Mouse (Mus musculus) forebrain, embryonic 15.5 days (tissue): Measurements from ENCODE around the gene Gm32742. TPM values are rescaled to one million over a fixed set of nuclear protein-coding genes. Genes with fewer than 3 reads are reported as not detected.

Experiments
- ATAC-seq: fragments of 200-750 bp; cut with Nextera tagmentation; replicated peaks from 2 replicates; pipeline ENCODE4 v1.8.0; 2017; ENCODE audit warnings: mild to moderate bottlenecking, moderate TSS enrichment, moderate library complexity
- H3K27ac ChIP-seq: fragments of 300-500 bp; sonication (generic); replicated peaks from 2 replicates; pipeline ENCODE4 v1.5.1; 2015; ENCODE audit warnings: mild to moderate bottlenecking, inconsistent platforms
- H3K27me3 ChIP-seq: fragments of 300-500 bp; sonication (generic); 2 replicates; pipeline ENCODE4 v1.6.1; 2015; ENCODE audit warnings: inconsistent platforms
- H3K36me3 ChIP-seq: fragments of 300-500 bp; sonication (generic); 2 replicates; pipeline ENCODE4 v1.6.1; 2015; ENCODE audit warnings: mild to moderate bottlenecking, inconsistent platforms
- H3K4me1 ChIP-seq: fragments of 300-500 bp; sonication (generic); 2 replicates; pipeline ENCODE4 v1.6.1; 2015; ENCODE audit warnings: inconsistent platforms
- H3K4me2 ChIP-seq: fragments of 300-500 bp; sonication (generic); replicated peaks from 2 replicates; pipeline ENCODE4 v1.6.1; 2015; ENCODE audit warnings: mild to moderate bottlenecking, inconsistent platforms
- H3K4me3 ChIP-seq: fragments of 300-500 bp; sonication (generic); 2 replicates; pipeline ENCODE4 v1.5.1; 2015; ENCODE audit warnings: mild to moderate bottlenecking, inconsistent platforms
- H3K9ac ChIP-seq: fragments of 300-500 bp; sonication (generic); replicated peaks from 2 replicates; pipeline ENCODE4 v1.6.1; 2015; ENCODE audit warnings: mild to moderate bottlenecking, inconsistent platforms
- H3K9me3 ChIP-seq: fragments of 300-500 bp; sonication (generic); 2 replicates; pipeline ENCODE4 v1.6.1; 2016; ENCODE audit warnings: inconsistent platforms
- WGBS: fragments of 180-500 bp; shearing (Covaris S2); methylation state at CpG from one replicate; pipeline ENCODE4 v1.1.7; 2015; ENCODE audit warnings: mixed read lengths; 5-methylcytosine and 5-hydroxymethylcytosine counted together
- polyA plus RNA-seq: library from polyadenylated mRNA; unstranded; fragments of >200 nt; fragmentation: Nextera tagmentation; extraction: Ambion mirVana; gene quantifications from 2 replicates; pipeline ENCODE4 v1.2.1, GENCODE M21; 2015

Gm32742 gene
- 0.04 TPM in 1 of 2 replicates, not detected in the other for polyA plus RNA-seq

GRCm38 (mm10) chr9:51165312-51166180 is at the start of gene Gm32742:
Gene Gm32742 (minus strand): TSS chr9:51165517.
- H3K27ac ChIP-seq = no peak within 1 kb of the TSS
- no peak within 1 kb of the TSS for H3K4me3 ChIP-seq
- H3K9me3 ChIP-seq = no peaks in the 10 kb centered on the region
- 47% methylated on average over 6 of the region's 6 CpGs for WGBS
- ATAC-seq = no peak
- no peak within 1 kb of the TSS for H3K4me2 ChIP-seq
- H3K27me3 ChIP-seq = no peaks in the 10 kb centered on the region
- H3K4me1 ChIP-seq = 0 out of 2 replicates have a peak, but pooled peaks cover 3% of the 10 kb centered on the region
- H3K36me3 ChIP-seq = no peaks in the 10 kb centered on the region
- no peak within 1 kb of the TSS for H3K9ac ChIP-seq

GRCm38 (mm10) chr9:51213729-51214237 is 48.5 kb upstream of the Gm32742 start:
- Histone ChIP-seq H3K27me3 (no peaks in the 10 kb centered on the region), H3K9ac (no peak overlapping the region), H3K4me3 (no peak overlapping the region), H3K27ac (no peak overlapping the region), H3K4me1 (no peaks in the 10 kb centered on the region), H3K36me3 (no peaks in the 10 kb centered on the region), H3K9me3 (no peaks in the 10 kb centered on the region), H3K4me2 (no peak overlapping the region)
- 94% methylated on average over 6 of the region's 6 CpGs for WGBS
- ATAC-seq = no peak

DNA sequence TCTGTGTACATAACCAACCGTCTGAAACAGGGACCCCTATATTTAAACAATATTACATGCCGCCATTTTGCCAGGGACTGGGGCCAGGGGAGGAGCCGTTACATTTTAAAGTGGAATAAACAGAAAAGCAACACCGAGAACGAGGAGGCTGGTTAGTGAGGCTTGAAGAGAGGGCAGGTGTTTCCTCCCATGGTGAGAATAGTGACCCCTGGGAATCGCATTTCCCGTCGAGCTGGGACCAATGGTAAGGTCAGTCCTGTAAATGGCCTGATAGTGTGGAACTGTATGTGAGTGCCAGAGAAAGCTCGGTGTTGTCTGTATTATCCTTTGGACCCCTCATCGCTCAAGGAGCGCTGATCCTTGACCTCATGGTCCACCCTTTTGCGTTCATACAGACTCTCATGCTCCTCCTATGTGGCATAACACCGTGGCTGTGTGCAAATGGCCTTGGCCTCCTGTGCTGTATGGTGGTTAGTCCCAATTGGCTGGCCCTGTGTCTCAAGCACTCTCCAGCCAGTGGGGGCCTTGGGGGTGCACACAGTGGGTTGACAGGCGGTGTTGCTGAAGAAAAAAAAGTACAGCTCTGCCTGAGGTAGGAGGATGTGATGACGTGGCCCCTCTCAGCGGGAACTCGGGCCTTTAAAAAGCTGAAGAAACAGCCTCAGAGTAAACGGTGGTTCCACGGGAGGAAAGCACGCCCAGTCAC is 47.9 kb upstream of the Gm32742 start, which contains the start of gene Pou2af1:
Pou2af1 (plus strand) TSS at position 686 of the 706 bp plus-strand sequence.
- Histone ChIP-seq H3K9ac (no peak within 1 kb of the TSS), H3K27me3 (no peaks in the 10 kb centered on the region), H3K4me1 (0 out of 2 replicates have a peak, but pooled peaks cover 3% of the 10 kb centered on the region), H3K9me3 (no peaks in the 10 kb centered on the region), H3K27ac (no peak within 1 kb of the TSS), H3K36me3 (no peaks in the 10 kb centered on the region), H3K4me2 (no peak within 1 kb of the TSS), H3K4me3 (no peak within 1 kb of the TSS)
- ATAC-seq = no peak
- 84% methylated on average over 20 of the region's 20 CpGs for WGBS

DNA sequence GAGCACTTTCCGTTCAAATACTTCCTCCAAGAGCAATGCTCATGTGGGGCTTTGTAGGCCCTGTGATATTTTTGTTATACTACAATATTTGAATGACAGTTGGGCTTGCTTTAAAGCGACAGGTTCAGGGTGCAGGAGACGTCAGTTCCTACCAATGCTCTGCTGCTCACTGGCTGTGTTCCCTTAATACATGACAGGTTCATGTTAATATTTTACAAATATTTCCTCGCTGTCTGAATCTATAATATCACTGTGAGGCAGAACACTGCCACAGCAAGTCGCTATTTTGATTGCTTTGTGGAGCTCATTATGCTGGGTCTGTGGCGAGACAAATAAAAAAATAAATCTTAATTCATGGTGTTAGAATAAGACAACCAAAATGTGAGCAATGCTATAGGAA is 45.9 kb upstream of the Gm32742 start:
- Histone ChIP-seq H3K4me2 (no peak overlapping the region), H3K9me3 (no peaks in the 10 kb centered on the region), H3K27ac (no peak overlapping the region), H3K4me1 (0 out of 2 replicates have a peak, but pooled peaks cover 3% of the 10 kb centered on the region), H3K9ac (no peak overlapping the region), H3K27me3 (no peaks in the 10 kb centered on the region), H3K36me3 (no peaks in the 10 kb centered on the region), H3K4me3 (no peak overlapping the region)
- 75% methylated on average over 6 of the region's 6 CpGs for WGBS
- ATAC-seq = no peak

DNA sequence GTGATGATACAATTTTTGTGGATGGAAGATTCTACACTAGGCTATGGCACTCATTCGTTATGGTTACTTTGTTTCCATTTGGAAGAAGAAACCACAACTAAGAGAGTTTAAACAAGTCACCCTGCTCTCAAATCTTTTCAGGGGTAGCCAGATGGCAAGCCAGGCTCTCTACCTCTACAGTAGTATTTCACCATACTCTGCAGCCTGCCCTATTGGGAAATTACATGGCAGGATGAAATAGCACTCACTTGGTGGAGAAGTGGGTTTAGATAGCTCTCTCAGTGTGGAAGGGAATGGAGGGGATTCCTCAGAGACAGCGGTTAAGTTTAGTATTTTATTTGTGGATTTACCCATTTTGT is 43.6 kb upstream of the Gm32742 start:
- no peak for ATAC-seq
- 0 out of 2 replicates have a peak, but pooled peaks cover 3% of the 10 kb centered on the region for H3K4me1 ChIP-seq
- no peak overlapping the region for H3K4me2 ChIP-seq
- no peak overlapping the region for H3K4me3 ChIP-seq
- H3K36me3 ChIP-seq = no peaks in the 10 kb centered on the region
- no peaks in the 10 kb centered on the region for H3K27me3 ChIP-seq
- peak overlapping the region; percentile 47 for H3K27ac ChIP-seq
- H3K9me3 ChIP-seq = no peaks in the 10 kb centered on the region
- H3K9ac ChIP-seq = no peak overlapping the region
- 90% methylated on average over 2 of the region's 2 CpGs for WGBS

DNA sequence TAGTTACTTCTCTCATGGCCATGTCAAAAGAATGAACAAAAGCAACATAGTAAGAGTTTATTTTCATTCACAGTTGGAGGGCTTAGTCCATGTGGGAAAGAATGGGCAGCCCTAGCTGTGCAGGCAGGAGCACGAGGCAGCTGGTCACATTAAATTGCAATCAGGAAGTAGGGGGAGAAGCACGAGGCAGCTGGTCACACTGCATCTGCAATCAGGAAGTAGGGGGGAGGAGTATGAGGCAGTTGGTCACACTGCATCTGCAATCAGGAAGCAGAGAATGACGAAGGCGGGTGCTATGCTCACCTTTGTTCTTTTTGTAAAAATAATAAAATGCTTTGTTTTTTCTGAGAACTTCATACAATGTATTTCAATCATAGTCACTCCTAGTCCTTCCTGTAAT is 29.5 kb upstream of the Gm32742 start:
- Histone ChIP-seq H3K4me1 (no peaks in the 10 kb centered on the region), H3K36me3 (no peaks in the 10 kb centered on the region), H3K4me2 (no peak overlapping the region), H3K9ac (no peak overlapping the region), H3K4me3 (no peak overlapping the region), H3K27ac (no peak overlapping the region), H3K9me3 (no peaks in the 10 kb centered on the region), H3K27me3 (no peaks in the 10 kb centered on the region)
- WGBS = 70% methylated on average over 4 of the region's 4 CpGs
- no peak for ATAC-seq

DNA sequence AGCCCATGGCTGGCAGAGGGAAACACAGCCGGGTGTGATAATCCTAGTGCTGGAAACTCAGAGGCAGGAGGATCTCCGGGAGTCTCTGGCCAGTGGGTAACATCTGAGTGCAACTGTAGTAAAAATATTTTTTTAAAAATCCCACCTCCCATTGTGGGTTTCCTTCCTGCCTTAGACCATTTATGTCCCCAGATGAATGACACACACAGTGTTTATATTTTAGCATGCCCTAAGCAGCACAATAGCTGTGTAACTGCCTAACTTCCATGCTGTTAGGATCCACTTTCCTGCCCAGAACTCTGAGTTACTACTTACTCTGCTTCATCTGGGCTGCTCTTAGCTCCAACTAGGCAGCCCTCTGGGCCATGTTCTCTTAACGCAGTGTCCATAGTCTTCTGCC is 25.3 kb upstream of the Gm32742 start:
- Histone ChIP-seq H3K9ac (no peak overlapping the region), H3K4me3 (no peak overlapping the region), H3K27ac (no peak overlapping the region), H3K4me1 (no peaks in the 10 kb centered on the region), H3K36me3 (no peaks in the 10 kb centered on the region), H3K9me3 (no peaks in the 10 kb centered on the region), H3K4me2 (no peak overlapping the region), H3K27me3 (no peaks in the 10 kb centered on the region)
- ATAC-seq = no peak
- WGBS = 90% methylated on average over 3 of the region's 3 CpGs

DNA sequence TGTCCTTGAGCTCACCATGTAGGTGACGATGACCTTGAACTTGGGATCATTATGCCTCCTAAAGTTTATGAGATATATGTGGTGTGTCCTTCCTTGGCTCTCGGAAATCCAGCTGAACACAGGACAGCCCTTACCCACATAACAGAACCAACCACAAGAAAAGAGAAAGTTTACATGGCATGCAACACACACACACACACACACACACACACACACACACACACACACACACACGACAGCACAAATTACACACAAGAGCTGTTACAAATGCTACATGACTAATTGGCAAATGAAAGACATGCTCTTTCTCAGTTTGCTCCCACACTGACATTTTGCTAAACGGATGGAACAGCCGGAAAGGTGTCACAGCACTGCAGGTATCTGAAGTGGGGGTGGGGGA is 20.6 kb upstream of the Gm32742 start:
- no peak overlapping the region for H3K4me3 ChIP-seq
- no peaks in the 10 kb centered on the region for H3K9me3 ChIP-seq
- H3K27me3 ChIP-seq = no peaks in the 10 kb centered on the region
- no peak for ATAC-seq
- no peaks in the 10 kb centered on the region for H3K4me1 ChIP-seq
- H3K36me3 ChIP-seq = no peaks in the 10 kb centered on the region
- no peak overlapping the region for H3K27ac ChIP-seq
- WGBS = 64% methylated on average over 5 of the region's 5 CpGs
- no peak overlapping the region for H3K4me2 ChIP-seq
- no peak overlapping the region for H3K9ac ChIP-seq

- Histone ChIP-seq H3K4me2 (no peak overlapping the region), H3K27me3 (no peaks in the 10 kb centered on the region), H3K27ac (no peak overlapping the region), H3K4me1 (no peaks in the 10 kb centered on the region), H3K9ac (no peak overlapping the region), H3K4me3 (no peak overlapping the region), H3K9me3 (no peaks in the 10 kb centered on the region), H3K36me3 (no peaks in the 10 kb centered on the region)
- WGBS = 79% methylated on average over 4 of the region's 4 CpGs
- ATAC-seq = no peak
Measured at GRCm38 (mm10) chr9:51185386-51185785, 20.1 kb upstream of the Gm32742 start.

- no peak for ATAC-seq
- 88% methylated on average over 15 of the region's 15 CpGs for WGBS
Measured at GRCm38 (mm10) chr9:51182716-51183710, 17.7 kb upstream of the Gm32742 start.

DNA sequence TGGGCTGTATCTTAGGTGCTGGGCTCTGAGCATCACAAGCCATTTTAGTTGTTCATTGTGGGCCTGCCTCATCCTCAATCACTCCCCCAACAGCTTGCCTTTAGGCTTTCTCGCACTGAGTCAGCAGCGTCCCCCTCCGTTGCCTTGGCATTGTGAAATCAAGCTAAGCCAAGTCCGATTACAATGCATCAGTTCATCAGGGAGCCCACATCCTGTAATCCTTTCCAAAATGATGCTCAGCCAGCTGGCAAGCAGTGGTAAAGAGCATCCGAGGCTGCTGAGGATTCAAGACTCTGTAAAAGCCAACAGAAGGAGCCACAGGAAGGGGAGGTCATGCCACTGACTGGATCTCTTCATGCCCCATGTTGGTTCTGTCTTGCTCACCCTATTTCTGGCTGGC is 15.3 kb upstream of the Gm32742 start:
- H3K9me3 ChIP-seq = no peaks in the 10 kb centered on the region
- H3K4me1 ChIP-seq = no peaks in the 10 kb centered on the region
- no peaks in the 10 kb centered on the region for H3K36me3 ChIP-seq
- 36% methylated on average over 5 of the region's 5 CpGs for WGBS
- H3K4me2 ChIP-seq = no peak overlapping the region
- H3K4me3 ChIP-seq = no peak overlapping the region
- H3K9ac ChIP-seq = no peak overlapping the region
- ATAC-seq = no peak
- no peak overlapping the region for H3K27ac ChIP-seq
- no peaks in the 10 kb centered on the region for H3K27me3 ChIP-seq

More at GRCm38 (mm10) chr9:51182716-51183710, 17.7 kb upstream of the Gm32742 start:
- H3K36me3 ChIP-seq = no peaks in the 10 kb centered on the region
- no peak overlapping the region for H3K27ac ChIP-seq
- H3K4me3 ChIP-seq = no peak overlapping the region
- H3K27me3 ChIP-seq = no peaks in the 10 kb centered on the region
- H3K4me2 ChIP-seq = no peak overlapping the region
- H3K4me1 ChIP-seq = no peaks in the 10 kb centered on the region
- no peak overlapping the region for H3K9ac ChIP-seq
- no peaks in the 10 kb centered on the region for H3K9me3 ChIP-seq
